Mouse (Mus musculus): Measurements from ENCODE around the gene Tec.

The Tec gene

GRCm38 (mm10) chr5:72891534-72891933 is 23.3 kb upstream of the Tec start:
- DNase-seq (ENCODE audit: low read depth) = peak; percentile 77

GRCm38 (mm10) chr5:72888260-72888659 is 20.0 kb upstream of the Tec start:
- no peak for DNase-seq (ENCODE audit: low read depth)

- no peak for DNase-seq (ENCODE audit: low read depth)
Measured at GRCm38 (mm10) chr5:72886458-72887222, 18.4 kb upstream of the Tec start.

- DNase-seq (ENCODE audit: low read depth) = peak; percentile 85
Measured at GRCm38 (mm10) chr5:72883706-72884105, 15.4 kb upstream of the Tec start.

- peak; percentile 76 for DNase-seq (ENCODE audit: low read depth)
Measured at GRCm38 (mm10) chr5:72882412-72882765, 14.1 kb upstream of the Tec start.

GRCm38 (mm10) chr5:72881748-72882411 is 13.6 kb upstream of the Tec start:
- DNase-seq (ENCODE audit: low read depth) = no peak

GRCm38 (mm10) chr5:72879736-72880135 is 11.5 kb upstream of the Tec start:
- DNase-seq (ENCODE audit: low read depth) = peak; percentile 64

- no peak for DNase-seq (ENCODE audit: low read depth)
Measured at GRCm38 (mm10) chr5:72871114-72871513, 2.8 kb upstream of the Tec start.

GRCm38 (mm10) chr5:72869779-72870608 is 1.7 kb upstream of the Tec start:
- DNase-seq (ENCODE audit: low read depth) = no peak

GRCm38 (mm10) chr5:72867036-72867672 is 1.1 kb downstream of the Tec start:
- DNase-seq (ENCODE audit: low read depth) = peak; percentile 57

GRCm38 (mm10) chr5:72866260-72866905 is 1.9 kb downstream of the Tec start:
- no peak for DNase-seq (ENCODE audit: low read depth)

GRCm38 (mm10) chr5:72864654-72865178 is 3.6 kb downstream of the Tec start:
- DNase-seq (ENCODE audit: low read depth) = no peak

- DNase-seq (ENCODE audit: low read depth) = no peak
Measured at GRCm38 (mm10) chr5:72863166-72863565, 5.1 kb downstream of the Tec start.

- DNase-seq (ENCODE audit: low read depth) = peak; percentile 83
Measured at GRCm38 (mm10) chr5:72861726-72862385, 6.4 kb downstream of the Tec start.

GRCm38 (mm10) chr5:72860899-72861298 is 7.4 kb downstream of the Tec start:
- DNase-seq (ENCODE audit: low read depth) = no peak

GRCm38 (mm10) chr5:72858306-72858705 is 10.0 kb downstream of the Tec start:
- DNase-seq (ENCODE audit: low read depth) = no peak

- DNase-seq (ENCODE audit: low read depth) = peak; percentile 89
Measured at GRCm38 (mm10) chr5:72857756-72858155, 10.5 kb downstream of the Tec start.

- no peak for DNase-seq (ENCODE audit: low read depth)
Measured at GRCm38 (mm10) chr5:72856255-72856878, 11.9 kb downstream of the Tec start.

GRCm38 (mm10) chr5:72855685-72856124 is 12.6 kb downstream of the Tec start:
- no peak for DNase-seq (ENCODE audit: low read depth)

Data from 416B (cell line).